Mouse (Mus musculus): ENCODE data around the gene Fli1.
A peak's percentile ranks its signal among the peaks of the same experiment; 100 is the strongest.

Fli1 gene

DNA sequence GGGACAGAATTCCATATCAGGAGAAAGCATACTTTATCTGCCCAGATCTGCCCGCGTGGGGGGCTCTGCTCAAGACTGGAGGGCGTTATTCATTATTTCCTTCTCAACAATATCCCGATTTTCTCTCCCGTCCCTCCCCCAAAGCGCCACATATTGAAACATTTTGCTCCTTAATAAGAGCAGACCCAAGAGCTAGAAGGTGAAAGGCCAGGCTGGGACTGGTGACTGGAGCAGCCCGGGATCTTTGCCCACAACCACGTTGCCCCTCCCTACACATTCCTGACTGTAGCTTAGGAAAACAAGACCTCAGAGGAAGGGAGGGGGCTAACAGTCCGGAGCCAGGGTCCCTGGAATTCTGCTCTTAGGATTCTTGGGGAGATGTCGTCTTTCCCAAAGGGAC lies 7.9 kb upstream of the Fli1 start:
- no peak for DNase-seq (ENCODE audit: inconsistent age in 2 of 2, low spot score in 1 of 2)

DNA sequence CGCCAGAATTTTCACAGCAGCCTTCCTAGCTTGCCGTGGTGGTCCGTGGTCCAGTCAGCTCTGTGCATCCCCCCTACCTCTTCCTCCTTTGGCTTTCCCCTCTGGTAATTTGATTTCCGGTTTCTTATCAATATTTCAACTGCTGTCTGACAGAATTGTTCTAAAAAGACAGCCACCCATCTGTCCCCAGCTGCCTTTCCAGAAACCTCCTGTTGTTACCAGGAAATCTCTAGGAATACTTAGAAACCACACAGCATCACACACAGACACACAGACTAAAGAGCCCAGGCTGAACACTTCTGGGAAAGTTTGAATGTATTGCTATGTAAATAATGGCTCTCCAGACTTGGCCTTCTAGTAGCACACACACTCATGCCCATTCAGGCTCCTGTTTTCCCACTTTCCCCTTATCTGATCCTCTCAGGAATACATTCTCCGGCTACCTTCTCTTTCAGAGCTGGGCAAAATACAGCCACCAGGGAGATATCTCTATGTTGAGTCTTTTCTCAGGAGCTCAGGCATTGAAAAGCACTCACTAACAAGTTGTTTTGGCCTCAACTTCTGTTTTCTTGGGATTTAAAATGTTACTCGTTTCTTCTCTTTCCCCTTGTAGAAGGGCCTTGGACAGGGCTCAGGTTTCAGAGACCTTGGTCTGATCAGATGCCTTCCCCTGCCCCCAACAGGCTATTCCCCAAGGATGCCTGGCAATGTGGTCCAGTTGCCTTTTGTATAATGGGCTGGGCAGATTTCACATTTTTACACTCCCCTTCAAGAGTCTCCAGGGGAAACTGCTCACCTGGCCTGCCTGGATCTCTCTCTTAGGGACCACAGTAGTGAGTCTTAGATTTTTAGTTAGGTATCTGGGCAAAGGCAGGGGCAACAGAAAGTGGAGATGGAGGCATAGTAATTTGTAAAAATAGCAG lies 7.1 kb upstream of the Fli1 start:
- no peak for DNase-seq (ENCODE audit: inconsistent age in 2 of 2, low spot score in 1 of 2)

DNA sequence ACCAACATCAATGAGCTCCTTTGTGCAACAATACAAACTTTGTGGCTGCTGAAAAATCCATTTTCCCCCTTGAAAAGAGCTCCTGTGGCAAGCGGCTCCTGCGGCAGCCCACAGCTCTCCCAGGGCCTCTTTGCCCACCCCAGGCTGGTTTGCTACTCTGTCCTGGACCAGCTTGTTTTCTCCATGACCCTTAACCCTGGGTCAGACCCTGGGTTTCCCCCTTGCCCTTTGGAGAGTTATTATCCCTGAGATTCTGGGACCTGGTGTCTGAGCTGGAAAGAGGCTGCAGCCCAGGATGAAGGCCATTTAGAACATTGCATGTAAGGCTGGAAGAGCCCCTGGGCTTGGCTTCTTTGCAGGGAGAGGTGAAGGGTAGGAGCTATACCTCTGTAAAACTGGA lies 4.1 kb upstream of the Fli1 start:
- no peak for DNase-seq (ENCODE audit: inconsistent age in 2 of 2, low spot score in 1 of 2)

DNA sequence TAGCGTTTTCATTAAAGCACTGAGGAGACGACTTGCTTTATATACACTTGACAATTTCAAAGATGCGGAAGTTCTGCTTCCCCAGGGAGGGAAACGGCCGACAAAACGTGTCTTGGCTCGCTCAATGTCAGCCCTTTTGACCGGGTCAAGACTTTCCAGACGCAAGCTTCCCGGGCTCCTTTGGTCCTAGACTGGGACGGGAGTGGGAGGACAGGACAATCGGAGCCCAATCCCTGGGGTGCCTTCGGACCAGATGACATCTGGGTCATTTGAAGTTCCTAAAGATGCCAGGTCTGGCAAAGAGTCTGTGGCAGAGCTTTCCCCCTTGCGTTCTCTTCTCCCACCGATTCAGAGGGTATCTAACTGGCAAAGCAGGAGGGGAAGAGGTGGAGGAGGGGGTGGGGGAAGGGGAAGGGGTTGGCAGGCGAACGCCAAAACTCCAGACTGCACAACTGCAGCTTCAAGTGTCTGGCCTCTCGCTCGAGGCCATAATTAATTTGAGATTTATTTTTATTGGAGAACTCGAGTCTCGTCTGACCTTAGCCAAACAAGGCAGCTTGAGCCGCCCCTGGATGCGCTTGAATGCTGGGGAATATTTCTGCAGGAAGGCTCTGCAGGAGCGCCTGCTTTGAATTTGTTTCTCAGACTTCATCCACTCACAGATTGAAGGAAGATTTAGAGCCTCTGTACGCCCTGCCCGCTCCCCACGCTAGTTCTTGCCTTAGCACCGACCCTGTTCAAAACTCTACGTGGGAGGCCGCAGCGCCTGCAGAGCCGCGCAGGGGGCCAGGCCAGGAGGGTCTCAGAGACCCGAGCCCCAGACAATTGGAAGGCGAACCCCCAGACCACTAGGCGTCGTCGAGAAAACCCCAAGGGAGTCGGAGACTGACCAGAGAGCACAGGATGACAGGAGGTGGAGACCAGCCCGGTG lies 2.3 kb upstream of the Fli1 start:
- peak; percentile 44 to 58 for DNase-seq (ENCODE audit: inconsistent age in 2 of 2, low spot score in 1 of 2)

DNA sequence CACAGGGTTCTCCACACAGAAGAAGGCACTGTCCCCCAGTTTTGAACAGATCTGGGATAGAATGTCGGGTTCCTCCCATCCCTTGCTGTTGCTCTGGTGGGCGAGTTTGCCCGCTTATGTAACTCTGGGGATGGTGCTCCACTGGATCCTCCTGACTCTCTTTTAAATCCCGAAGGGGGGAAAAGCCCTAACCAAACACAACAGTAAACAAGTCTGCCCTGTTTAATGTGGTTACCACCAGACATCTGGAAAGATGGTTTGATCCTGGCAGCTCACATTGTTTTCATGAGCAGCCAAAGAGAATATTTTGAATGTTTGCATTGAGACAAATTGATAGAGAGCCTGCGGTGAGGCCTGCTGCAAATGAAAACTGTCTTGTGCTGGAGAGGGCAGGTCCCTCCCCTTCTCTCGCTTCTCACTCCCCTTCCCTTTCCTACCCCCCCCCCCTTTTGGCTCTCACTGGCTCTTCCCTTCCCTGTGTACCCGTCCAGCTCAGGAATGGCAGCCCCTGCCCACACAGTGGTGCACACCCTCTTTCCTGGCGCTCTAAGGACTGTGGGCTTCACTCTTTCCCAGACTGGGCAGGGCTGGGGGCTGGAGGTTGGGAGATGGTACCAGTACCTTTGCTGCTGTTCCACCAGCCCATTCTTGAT lies 1.4 kb upstream of the Fli1 start:
- no peak for DNase-seq (ENCODE audit: inconsistent age in 2 of 2, low spot score in 1 of 2)

DNA sequence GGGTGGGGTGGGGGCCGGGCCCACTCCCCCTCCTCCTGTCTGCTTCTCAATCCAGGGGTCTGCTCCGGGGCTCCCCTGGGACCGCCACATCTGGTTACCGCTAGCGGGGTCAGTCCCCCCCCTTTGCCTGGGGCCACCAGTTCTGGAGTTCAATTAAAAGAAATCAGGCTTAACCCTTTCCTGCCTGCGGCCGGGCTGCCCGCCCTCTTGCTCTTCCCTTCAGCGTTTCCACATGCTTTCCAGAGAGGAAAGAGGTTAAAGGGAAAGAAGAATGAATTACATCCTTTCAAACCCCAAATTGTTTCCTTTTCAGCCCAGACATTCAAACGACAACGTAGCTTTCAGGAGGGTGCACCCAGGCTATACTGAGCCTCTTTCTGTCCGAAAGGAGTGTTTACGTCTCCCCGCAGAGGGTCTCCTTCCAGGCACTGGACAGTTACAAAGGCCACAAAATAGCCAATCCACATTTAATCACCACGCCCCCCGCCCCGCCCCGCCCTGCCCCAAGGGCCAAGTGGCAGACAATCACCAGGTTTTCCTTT lies 450 bp upstream of the Fli1 start:
- DNase-seq (ENCODE audit: inconsistent age in 2 of 2, low spot score in 1 of 2): peak in 1 of 2 experiments; percentile 55

DNA sequence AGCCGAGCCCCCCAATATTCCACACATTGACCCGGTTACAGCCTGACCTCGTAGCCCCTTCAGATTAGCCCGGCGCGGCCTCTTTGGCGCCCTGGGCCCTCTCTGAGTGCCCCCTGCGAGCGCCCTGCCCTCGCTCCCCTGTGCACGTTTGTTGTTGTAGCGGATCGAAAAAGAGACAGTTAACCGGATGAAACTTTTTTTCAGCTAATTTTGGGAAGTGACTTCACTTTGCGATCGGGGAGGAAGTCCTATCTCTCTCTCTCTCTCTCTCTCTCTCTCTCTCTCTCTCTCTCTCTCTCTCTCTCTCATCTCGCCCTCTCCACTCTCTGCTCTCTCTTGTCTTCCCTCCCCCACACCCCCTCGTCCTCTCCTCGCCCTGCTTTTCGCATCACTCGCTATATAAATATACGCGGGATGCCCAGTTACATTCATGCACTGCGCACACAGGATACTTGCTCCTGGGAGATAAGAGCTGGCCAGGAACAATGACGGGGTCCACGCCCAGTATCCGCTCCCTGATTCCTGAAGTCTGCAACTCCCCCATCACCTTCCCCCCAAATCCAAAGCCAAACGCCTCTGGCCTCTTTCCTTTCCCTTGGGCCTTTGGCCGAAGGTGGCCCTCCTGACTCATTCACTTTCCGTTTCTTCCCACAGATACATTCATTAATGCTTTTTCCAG lies 1.3 kb downstream of the Fli1 start:
- DNase-seq (ENCODE audit: inconsistent age in 2 of 2, low spot score in 1 of 2): peak; percentile 43 to 78

DNA sequence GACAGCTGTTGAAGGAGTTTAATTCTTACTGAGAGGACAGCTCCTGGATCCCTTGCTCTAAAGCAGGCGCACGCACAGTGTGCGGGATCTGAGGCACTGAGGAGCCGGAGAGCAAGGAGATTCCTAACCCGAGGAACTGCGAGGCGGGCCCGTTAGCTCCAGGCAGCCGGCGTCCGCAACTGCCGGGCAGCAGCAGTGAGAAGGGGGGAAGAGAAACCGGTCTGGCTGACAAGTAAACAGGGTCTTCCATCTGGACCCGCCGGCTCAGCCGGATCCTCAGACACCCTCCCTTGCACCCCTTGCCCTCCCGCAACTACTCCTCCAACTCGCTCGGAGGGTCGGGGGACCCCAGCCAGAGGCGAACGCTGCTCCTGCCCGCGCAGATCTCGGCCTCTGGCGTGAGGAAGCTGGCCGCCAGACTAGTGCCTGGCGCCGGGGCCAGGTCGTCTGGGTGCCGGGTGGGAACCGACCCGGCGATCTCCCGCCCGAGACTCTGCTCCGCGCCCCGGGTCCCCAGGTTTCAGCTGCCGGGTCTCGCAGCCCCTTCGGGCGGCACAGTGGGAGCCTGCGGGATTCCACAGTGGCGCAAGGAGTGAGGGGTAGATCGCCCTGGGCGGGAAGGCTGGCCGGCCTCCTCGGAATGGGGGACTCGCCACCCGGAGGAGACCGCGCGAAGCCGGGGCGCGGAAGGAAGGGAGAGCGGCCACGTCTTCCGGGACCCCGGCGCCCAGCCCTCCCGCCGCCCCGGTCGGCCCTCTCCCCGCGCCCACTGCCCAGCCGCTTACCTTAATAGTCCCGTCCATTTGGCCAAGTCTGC lies 2.0 kb downstream of the Fli1 start:
- DNase-seq (ENCODE audit: inconsistent age in 2 of 2, low spot score in 1 of 2): peak; percentile 57 to 87

DNA sequence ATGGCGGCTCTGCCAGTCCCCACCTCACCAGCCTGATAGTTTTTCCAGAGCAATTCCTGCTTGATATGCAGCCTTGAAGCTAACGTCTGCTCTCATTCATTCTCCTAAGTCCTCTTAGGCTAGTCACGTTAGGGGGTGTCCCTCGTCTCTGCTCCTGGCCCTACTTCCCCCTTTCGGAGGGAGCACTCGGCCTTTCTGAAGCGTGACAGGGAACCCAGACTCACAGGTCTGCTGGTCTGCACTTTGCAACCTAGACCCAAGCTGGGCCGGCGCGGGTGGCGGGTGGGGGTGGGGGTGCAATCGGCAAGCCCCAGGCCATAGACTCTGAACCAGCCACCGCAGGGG lies 2.6 kb downstream of the Fli1 start:
- peak in 1 of 2 experiments; percentile 36 for DNase-seq (ENCODE audit: inconsistent age in 2 of 2, low spot score in 1 of 2)

DNA sequence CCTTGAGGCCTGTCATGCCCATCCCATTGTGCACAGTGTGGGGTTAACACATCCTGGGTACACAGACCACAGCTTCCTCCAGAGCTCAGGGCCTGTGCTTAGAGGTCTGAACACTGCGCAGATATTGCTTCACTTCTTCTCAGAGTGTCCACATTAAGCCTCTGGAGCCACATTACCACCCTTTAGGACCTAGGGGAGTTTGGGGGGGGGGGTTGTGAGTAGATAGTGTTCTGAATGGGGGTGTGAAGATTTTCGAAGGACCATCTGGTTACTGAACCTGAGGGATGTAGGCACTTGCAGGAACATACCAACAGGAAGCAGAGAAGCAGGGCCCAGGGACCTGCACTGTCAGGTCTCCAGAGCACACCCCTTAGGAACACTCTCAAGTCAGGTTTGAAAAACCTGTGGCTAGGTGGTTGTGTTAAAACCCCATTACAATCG lies 3.3 kb downstream of the Fli1 start:
- DNase-seq (ENCODE audit: inconsistent age in 2 of 2, low spot score in 1 of 2): no peak

DNA sequence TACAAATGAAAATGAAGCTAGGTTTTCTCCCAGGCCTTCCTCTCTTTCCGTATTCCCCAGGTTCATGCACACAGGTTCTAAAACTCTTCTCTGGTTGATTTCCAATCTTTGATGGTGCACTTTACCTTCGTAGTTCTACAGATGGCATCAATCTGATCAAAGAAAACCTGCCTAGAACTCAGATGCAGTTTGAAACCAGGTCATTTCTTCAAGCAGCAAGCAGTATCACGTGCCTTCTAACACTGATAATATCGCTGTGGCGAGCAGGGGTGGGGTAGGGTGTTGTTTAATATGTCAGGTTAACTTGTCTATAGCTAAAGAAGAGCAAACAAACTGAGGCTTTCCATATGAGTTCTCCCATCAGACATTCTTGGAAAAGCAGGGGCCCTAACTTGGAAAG lies 4.5 kb downstream of the Fli1 start:
- DNase-seq (ENCODE audit: inconsistent age in 2 of 2, low spot score in 1 of 2): no peak

DNA sequence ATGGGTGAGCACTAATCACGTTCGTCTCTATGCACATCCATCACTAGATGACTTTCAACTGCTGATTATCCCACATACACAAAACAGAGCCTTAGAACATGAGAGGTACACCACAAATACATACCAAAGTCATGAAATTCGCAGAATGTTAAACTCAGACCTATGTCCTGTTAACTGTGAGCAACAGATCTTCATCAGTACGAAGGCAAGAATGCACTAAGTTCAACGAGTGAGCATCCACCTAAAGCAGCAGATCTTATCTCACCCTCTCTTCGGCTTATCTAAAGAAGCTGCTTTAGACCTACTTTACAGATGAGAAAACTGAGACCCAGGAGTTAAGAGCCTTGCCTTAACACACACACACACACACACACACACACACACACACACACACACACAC lies 5.0 kb downstream of the Fli1 start:
- DNase-seq (ENCODE audit: inconsistent age in 2 of 2, low spot score in 1 of 2): no peak

DNA sequence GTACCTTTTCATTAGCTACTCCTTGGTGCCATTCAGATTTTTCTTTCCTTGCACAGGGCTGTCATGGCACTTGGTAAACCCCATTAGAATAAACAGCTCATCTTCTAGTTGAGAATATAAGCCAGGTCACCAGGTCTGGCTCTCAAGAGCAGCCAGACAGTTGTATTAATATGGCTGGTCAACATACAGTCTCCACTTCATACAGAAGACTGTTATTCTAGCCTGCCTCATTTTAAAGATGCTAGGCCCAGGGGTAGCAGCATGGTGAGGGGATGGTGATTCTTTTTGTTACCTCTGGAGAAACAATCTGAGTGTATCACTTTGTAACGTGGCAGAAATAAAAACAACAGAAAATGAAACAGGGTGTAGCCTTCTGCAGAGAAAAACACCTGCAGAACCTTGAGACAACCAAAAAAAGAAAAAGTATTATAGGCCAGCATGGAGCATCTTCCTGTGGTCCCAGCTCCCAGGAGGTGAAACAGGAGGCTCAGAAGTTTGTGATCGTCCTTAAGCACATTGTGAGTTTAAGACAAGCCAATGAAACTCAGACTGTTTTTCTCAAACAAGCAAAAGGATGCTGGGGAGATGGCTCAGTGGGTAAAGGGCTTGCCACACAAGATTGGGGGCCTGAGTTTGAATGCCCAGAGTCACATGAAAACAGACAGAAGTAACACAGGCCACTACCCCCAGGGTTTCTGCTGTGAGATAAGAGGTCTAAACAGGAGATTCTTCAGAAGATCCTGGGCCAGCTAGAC lies 7.3 kb downstream of the Fli1 start:
- no peak for DNase-seq (ENCODE audit: inconsistent age in 2 of 2, low spot score in 1 of 2)

DNA sequence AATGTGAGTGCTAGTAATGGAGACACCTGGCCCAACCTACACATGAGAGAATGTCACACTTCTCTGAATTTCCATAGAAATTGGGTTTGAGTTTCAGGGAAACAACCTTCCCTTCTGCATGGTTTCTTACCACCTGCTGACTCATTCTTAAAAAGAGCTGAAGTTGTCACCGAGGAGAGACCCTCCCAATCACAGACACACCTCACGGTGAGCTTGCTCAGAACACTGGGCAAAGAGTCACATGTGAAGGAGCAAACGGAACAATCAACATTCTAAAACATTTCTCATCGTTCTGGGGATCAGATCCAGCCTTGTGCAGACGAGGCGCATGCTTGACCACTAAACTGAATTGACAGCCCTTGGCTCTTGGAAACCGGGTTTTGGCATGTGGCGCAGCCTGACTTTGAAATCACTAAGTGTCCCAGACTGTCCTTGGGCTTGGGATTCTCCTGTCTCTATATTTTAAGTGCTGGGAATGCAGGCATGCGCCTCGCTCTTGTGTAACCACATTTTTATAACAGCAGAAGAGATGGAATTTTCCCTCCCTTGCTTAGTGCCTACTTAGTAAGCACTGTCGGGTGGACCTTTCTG lies 8.5 kb downstream of the Fli1 start:
- DNase-seq (ENCODE audit: inconsistent age in 2 of 2, low spot score in 1 of 2): no peak

DNA sequence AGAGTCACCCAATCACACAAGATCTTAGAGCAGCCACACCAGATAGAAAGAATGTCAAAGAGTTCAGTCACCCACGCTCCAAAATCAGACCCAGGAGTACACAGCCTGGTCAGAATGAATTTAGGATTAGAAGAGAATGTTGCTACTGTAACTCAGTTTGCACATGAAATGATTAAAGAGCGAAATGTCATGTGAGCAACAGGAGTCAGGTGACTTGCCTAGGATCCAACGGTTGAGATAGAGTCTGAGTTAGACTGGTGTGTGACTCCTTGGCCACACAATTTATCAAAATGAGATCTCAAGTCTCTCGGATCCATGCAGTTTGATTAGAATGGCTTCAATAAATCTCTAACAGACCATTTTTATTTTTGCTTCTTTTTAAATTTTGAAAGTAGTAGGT lies 11.1 kb downstream of the Fli1 start:
- no peak for DNase-seq (ENCODE audit: inconsistent age in 2 of 2, low spot score in 1 of 2)

DNA sequence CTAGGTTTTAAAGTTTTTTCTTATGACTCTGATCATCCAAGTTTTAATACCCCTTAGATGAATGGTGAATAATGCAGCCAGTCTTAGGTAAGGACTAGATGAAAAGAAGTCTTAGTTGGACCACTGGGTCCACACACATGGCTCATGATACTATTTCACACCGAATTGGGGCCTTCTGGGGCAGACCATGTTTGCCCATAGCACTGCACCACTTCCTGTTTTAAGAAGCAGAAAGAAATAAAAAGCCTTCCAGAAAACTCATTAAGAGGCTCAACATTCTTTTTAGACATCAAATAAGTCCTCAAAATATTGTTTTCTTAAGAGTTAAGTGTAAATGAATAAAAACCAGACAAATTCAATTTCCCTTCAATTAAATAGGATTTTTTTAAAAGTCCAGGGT lies 11.7 kb downstream of the Fli1 start:
- no peak for DNase-seq (ENCODE audit: inconsistent age in 2 of 2, low spot score in 1 of 2)

DNA sequence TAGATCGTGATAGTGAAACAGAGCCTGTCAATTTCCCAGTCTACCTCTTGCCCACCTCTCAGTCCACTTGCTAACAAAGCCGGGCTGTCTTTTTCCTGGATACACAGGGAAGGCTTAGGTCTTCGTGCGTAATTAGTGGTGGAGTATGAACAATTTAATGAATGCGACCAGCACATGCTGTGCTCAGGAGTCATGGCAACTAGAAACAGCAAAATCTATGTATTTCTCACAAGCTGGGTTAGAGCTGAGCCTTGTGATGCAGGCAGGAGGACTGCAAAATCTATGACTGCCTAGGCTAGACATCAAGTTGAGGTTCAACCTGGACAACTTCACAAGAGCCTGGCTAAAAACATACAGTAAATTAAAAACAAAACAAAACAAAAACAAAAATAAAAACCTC lies 12.5 kb downstream of the Fli1 start:
- no peak for DNase-seq (ENCODE audit: inconsistent age in 2 of 2, low spot score in 1 of 2)

DNA sequence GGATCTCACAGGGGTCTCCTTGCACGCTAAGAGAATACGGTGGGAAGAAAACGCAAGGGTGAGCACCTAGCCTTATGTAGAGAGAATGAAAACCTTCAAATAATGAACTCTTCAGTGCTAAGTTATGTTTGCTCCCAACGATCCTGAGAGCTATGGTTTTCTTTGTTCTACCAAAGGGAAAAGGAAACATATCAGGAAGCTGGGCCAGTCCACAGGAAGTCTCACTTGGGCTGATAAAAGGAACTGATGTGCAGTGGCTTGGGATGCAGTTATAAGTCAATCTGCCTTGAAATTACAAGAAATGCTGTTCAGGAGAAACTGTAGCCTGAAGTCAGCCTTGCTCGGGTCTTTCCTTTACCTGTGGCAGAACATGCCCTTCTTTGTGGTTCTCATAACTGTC lies 13.1 kb downstream of the Fli1 start:
- peak in 1 of 2 experiments; percentile 44 for DNase-seq (ENCODE audit: inconsistent age in 2 of 2, low spot score in 1 of 2)

DNA sequence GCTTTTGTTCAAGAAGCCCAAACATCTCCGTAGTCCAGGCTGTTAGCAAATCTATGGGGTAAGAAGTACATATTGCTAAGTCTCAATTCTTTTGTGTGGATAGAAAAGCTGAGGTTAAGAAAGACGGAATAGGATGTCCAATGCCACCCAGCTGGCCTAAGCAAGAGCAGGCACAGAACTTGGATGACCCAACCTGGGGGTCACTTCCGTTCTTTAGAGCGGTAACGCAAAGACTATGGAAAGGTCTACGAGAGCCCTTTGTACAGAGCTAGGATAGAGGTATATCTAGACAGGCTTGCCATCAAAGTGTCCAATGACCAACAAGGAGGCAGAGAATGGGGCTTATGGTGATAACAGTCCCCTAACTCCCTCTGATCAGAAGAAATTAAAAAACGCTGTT lies 15.3 kb downstream of the Fli1 start:
- DNase-seq (ENCODE audit: inconsistent age in 2 of 2, low spot score in 1 of 2): no peak
